Comparison of ENCODE assay signal across 13 mouse cellular contexts in the genomic region with DNA sequence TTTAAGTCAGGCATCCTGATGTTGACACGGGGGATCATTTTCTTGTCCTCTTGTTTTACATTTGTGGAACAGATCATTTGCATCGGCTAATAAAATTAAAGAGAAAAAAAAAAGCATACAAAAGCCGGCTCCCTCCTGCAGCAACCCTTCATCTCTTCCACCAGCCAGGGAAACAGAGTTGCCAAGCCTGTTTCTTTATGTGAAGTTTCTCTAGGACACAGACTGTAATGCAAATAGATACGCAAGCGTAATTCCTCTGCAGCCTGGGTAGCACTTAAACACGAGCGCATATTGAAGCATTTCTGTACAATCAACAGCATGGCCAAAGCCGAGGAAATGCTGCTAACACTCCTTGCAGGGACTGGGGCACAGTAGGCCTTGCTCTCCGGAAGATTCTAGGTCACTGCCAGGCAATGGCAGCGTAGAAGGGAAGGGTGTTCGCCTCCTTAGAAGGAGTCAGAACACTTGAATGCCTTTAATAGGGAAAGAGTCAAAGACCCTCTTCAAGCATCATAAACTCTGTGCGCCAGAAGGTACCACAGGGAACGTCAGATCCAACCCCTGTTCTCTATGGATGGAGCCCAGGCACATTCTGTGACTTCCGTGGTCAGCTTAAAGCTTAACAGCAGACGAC.
DNase-seq lines count a peak whose midpoint lies in the region; ATAC-seq and TF ChIP-seq lines count a peak whose summit lies in the region.
"Had no signal": no experiment of that assay in that cellular context is flagged by ENCODE, and none has a peak within 500 bp of the region (broad histone marks: within the 10 kb centered on the region; RNA-seq: fewer than 3 reads in every experiment).

No protein-coding gene starts in this region.

- no peak for TF ChIP-seq CTCF in heart, adult 2 months (IDR thresholded peaks at IDR 0.05)
- no peak for TF ChIP-seq CTCF in liver, postnatal 0 days (IDR thresholded peaks at IDR 0.05; ENCODE audit: low read depth)
- TF ChIP-seq CTCF in thymus, adult 2 months (IDR thresholded peaks at IDR 0.05; ENCODE audit: borderline replicate concordance, control insufficient read depth, extremely low read depth, insufficient read depth, low read length, poor library complexity), result no peak

- H3K36me3 ChIP-seq in heart, embryonic 14.5 days (ENCODE audit: control insufficient read depth, insufficient read depth, low read length), result no peaks in the 10 kb centered on the region
- no peaks in the 10 kb centered on the region for H3K36me3 ChIP-seq in heart, adult 2 months (ENCODE audit: control insufficient read depth, insufficient read depth, low read length)
- no peaks in the 10 kb centered on the region for H3K36me3 ChIP-seq in forebrain, embryonic 13.5 days (ENCODE audit: poor library complexity, severe bottlenecking)
- H3K36me3 ChIP-seq in liver, postnatal 0 days (replicated peaks; ENCODE audit: insufficient read depth, low read length), result no peaks in the 10 kb centered on the region
- no peaks in the 10 kb centered on the region for H3K36me3 ChIP-seq in thymus, adult 2 months (ENCODE audit: control insufficient read depth, insufficient read depth, low read length)
- H3K36me3 ChIP-seq: limb, embryonic 12.5 days had no signal

- no peaks in the 10 kb centered on the region for H3K9me3 ChIP-seq in heart, embryonic 14.5 days (ENCODE audit: control insufficient read depth, low read length)
- H3K9me3 ChIP-seq in forebrain, embryonic 13.5 days (replicated peaks), result no peaks in the 10 kb centered on the region
- no peaks in the 10 kb centered on the region for H3K9me3 ChIP-seq in liver, postnatal 0 days (ENCODE audit: low read length)
- H3K9me3 ChIP-seq: limb, embryonic 12.5 days had no signal

- H3K4me1 ChIP-seq in heart, embryonic 14.5 days (ENCODE audit: control insufficient read depth in 2 of 2, insufficient read depth in 2 of 2, low read length in 2 of 2), result peaks cover 6 to 9% of the 10 kb centered on the region in 2 experiments; a peak in 3 of 4 replicates
- H3K4me1 ChIP-seq in heart, adult 2 months (ENCODE audit: control insufficient read depth, insufficient read depth, low read length), result no peaks in the 10 kb centered on the region
- peaks cover 35% of the 10 kb centered on the region for H3K4me1 ChIP-seq in forebrain, embryonic 13.5 days
- peaks cover 8% of the 10 kb centered on the region; the same call in 1 of the 2 replicates for H3K4me1 ChIP-seq in liver, postnatal 0 days (ENCODE audit: insufficient read depth)
- no peaks in the 10 kb centered on the region; the same call in 1 of the 2 replicates for H3K4me1 ChIP-seq in thymus, adult 2 months (replicated peaks; ENCODE audit: control insufficient read depth, insufficient read depth, low read length)

- no peak for DNase-seq in heart, adult 2 months
- DNase-seq in R1 (ENCODE audit: low read depth, low spot score), result peak; percentile 30
- no peak for DNase-seq in liver, postnatal 0 days
- DNase-seq in layer of hippocampus, postnatal 14 days (ENCODE audit: low spot score in 2 of 2), result no peak
- no peak for DNase-seq in thymus, adult 2 months
- no peak for DNase-seq in frontal cortex, postnatal 10 days (ENCODE audit: low spot score in 2 of 2)
- DNase-seq: gastrocnemius, postnatal 14 days; right cerebral cortex, postnatal 4 days; thymus, postnatal 14 days had no signal

- no peak for TF ChIP-seq POLR2A in heart, adult 2 months (IDR thresholded peaks at IDR 0.05; ENCODE audit: insufficient read depth, low read depth, low read length)
- no peak for TF ChIP-seq POLR2A in thymus, adult 2 months (IDR thresholded peaks at IDR 0.05; ENCODE audit: control insufficient read depth, extremely low read depth, insufficient read depth, low read length, poor library complexity)

- TF ChIP-seq EP300 in heart, adult 2 months (IDR thresholded peaks at IDR 0.05; ENCODE audit: insufficient read depth, low read depth, low read length), result no peak
- no peak for TF ChIP-seq EP300 in liver, postnatal 0 days (IDR thresholded peaks at IDR 0.05; ENCODE audit: low read depth)

- no peaks in the 10 kb centered on the region for H3K79me2 ChIP-seq in heart, adult 2 months (replicated peaks; ENCODE audit: control insufficient read depth, insufficient read depth, low read length)

- H3K27me3 ChIP-seq in heart, embryonic 14.5 days (ENCODE audit: control insufficient read depth, insufficient read depth, low read length), result no peaks in the 10 kb centered on the region
- H3K27me3 ChIP-seq in heart, adult 2 months (ENCODE audit: control insufficient read depth, insufficient read depth, low read length), result no peaks in the 10 kb centered on the region
- H3K27me3 ChIP-seq in forebrain, embryonic 13.5 days, result no peaks in the 10 kb centered on the region
- H3K27me3 ChIP-seq in liver, postnatal 0 days (ENCODE audit: insufficient read depth, low read length), result no peaks in the 10 kb centered on the region
- no peaks in the 10 kb centered on the region for H3K27me3 ChIP-seq in thymus, adult 2 months (ENCODE audit: control insufficient read depth, insufficient read depth, low read length)

- intact Hi-C loops in heart, adult 2 months (cut with DNase I), result no loop called here

- 60% methylated on average over 15 of the region's 15 CpGs for WGBS in heart, embryonic 14.5 days
- 75% methylated on average over 15 of the region's 15 CpGs for WGBS in heart, adult 2 months
- WGBS in forebrain, embryonic 13.5 days, result 33% methylated on average over 15 of the region's 15 CpGs
- WGBS in liver, postnatal 0 days (ENCODE audit: insufficient replicate concordance), result 54% methylated on average over 15 of the region's 15 CpGs
- 71% methylated on average over 15 of the region's 15 CpGs for WGBS in thymus, adult 2 months

- ATAC-seq in heart, embryonic 14.5 days (ENCODE audit: insufficient number of reproducible peaks, insufficient read depth, low FRiP score, low read depth), result no peak
- ATAC-seq in forebrain, embryonic 13.5 days, result peak; percentile 46
- peak; percentile 35 for ATAC-seq in liver, postnatal 0 days
- ATAC-seq: CD4-positive, CD25-positive, alpha-beta regulatory T cell, adult 4 months had no signal

- H3K27ac ChIP-seq in heart, embryonic 14.5 days (replicated peaks in 1 of 2; ENCODE audit: control insufficient read depth in 1 of 2, insufficient read depth in 1 of 2, low read depth in 2 of 2, low read length in 2 of 2), result no peak overlapping the region
- H3K27ac ChIP-seq in heart, adult 2 months, result no peak overlapping the region
- peak overlapping the region; percentile 46 for H3K27ac ChIP-seq in forebrain, embryonic 13.5 days
- H3K27ac ChIP-seq in liver, postnatal 0 days (ENCODE audit: low read depth), result no peak overlapping the region
- no peak overlapping the region for H3K27ac ChIP-seq in thymus, adult 2 months (ENCODE audit: control insufficient read depth, insufficient read depth, low read length)
- H3K27ac ChIP-seq: limb, embryonic 12.5 days had no signal

- no peak overlapping the region for H3K9ac ChIP-seq in heart, embryonic 14.5 days (ENCODE audit: low read length)
- no peak overlapping the region for H3K9ac ChIP-seq in heart, adult 2 months (ENCODE audit: low read depth, low read length)
- H3K9ac ChIP-seq in forebrain, embryonic 13.5 days, result no peak overlapping the region
- no peak overlapping the region for H3K9ac ChIP-seq in liver, postnatal 0 days (replicated peaks)
- H3K9ac ChIP-seq: limb, embryonic 12.5 days had no signal

- H3K4me3 ChIP-seq in heart, embryonic 14.5 days (ENCODE audit: control insufficient read depth in 1 of 2, insufficient read depth in 1 of 2, low read depth in 1 of 2, low read length in 2 of 2), result no peak overlapping the region
- no peak overlapping the region for H3K4me3 ChIP-seq in heart, adult 2 months
- no peak overlapping the region for H3K4me3 ChIP-seq in forebrain, embryonic 13.5 days
- H3K4me3 ChIP-seq in liver, postnatal 0 days (ENCODE audit: low read depth, low read length), result no peak overlapping the region
- no peak overlapping the region for H3K4me3 ChIP-seq in thymus, adult 2 months (ENCODE audit: control insufficient read depth, insufficient read depth, low read length)
- H3K4me3 ChIP-seq: limb, embryonic 12.5 days had no signal

- peak overlapping the region; percentile 44 for H3K4me2 ChIP-seq in heart, embryonic 14.5 days (ENCODE audit: low read length)
- peak overlapping the region; percentile 2; the same call in 1 of the 2 replicates for H3K4me2 ChIP-seq in forebrain, embryonic 13.5 days
- H3K4me2 ChIP-seq in liver, postnatal 0 days (ENCODE audit: low read depth, low read length), result peak overlapping the region; percentile 46; the same call in 1 of the 2 replicates
- H3K4me2 ChIP-seq: limb, embryonic 12.5 days had no signal
